Mouse (Mus musculus): Measurements from ENCODE around the gene Card11. TPM values are rescaled to one million over a fixed set of nuclear protein-coding genes. Genes with fewer than 3 reads are reported as not detected.
A peak's percentile ranks its signal among the peaks of the same experiment; 100 is the strongest.

Card11 gene
- total and polyA plus RNA-seq, 3 experiments, result not detected

DNA sequence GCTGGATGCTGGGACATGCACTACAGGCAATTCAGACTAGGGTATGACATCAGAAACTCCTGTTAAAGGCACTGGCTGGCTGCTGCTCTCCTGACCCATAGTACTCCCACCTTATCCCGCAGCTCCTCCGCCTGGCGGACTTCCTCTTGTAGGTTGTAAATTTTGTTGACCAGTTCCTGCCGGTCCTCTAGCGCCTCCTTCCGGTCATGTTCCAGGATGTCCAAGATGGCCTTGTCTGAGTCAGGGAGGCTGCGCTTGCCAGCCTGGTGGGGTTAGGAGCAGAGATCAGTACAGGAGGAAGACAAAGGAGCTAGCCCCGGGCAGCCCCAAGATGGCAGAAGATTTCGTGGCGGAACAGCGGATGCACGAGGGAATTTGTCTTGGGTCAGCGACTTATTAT lies 99.5 kb downstream of the Card11 start:
- no peaks in the 10 kb centered on the region for H3K4me1 ChIP-seq (ENCODE audit: insufficient read depth, low read depth, low read length)
- no peak for ATAC-seq (ENCODE audit: extremely low read depth, insufficient number of reproducible peaks, low FRiP score, poor library complexity, severe bottlenecking)
- no peak for DNase-seq (ENCODE audit: low spot score)
- peaks cover 64% of the 10 kb centered on the region for H3K9me3 ChIP-seq (replicated peaks)
- TF ChIP-seq TAL1 (conservative IDR thresholded peaks at IDR 0.05; ENCODE audit: low read depth, low read length) (no peak), POLR2AphosphoS5 (IDR thresholded peaks at IDR 0.05; ENCODE audit: insufficient replicate concordance, low read depth, low read length) (no peak), GATA2 (IDR thresholded peaks at IDR 0.05; ENCODE audit: borderline replicate concordance, low read depth, low read length) (no peak), GATA1 (IDR thresholded peaks at IDR 0.05; ENCODE audit: borderline replicate concordance, low read length) (no peak), CTCF (IDR thresholded peaks at IDR 0.05; ENCODE audit: low read depth, low read length) (no peak)
- H3K36me3 ChIP-seq (replicated peaks), result no peaks in the 10 kb centered on the region
- H3K4me3 ChIP-seq (ENCODE audit: low read depth, low read length), result no peak overlapping the region
- no peaks in the 10 kb centered on the region for H3K27me3 ChIP-seq (ENCODE audit: insufficient read depth, low read length)

DNA sequence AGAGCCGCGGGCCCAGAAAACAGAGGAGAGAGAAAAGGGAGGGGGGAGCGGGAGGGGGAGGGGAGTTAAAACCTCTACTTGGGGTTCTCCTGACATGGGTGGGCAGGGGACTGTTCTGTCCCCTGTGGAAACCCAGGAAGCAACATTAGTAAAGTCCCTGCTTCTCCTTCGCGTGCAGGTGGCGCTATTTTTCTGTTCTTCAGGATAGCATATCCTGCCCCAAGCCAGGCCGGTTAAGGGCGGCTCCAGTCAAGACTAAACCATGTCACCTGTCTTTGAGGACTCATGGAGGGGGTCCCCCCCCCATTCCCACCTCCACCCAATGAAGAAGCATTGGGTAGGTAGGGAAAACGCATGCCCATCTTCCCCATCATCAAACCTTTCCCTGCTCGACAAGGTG lies 109.3 kb downstream of the Card11 start:
- Histone ChIP-seq H3K27me3 (ENCODE audit: insufficient read depth, low read length) (no peaks in the 10 kb centered on the region), H3K4me3 (ENCODE audit: low read depth, low read length) (no peak overlapping the region), H3K4me1 (ENCODE audit: insufficient read depth, low read depth, low read length) (no peaks in the 10 kb centered on the region), H3K9me3 (replicated peaks) (peaks cover 76% of the 10 kb centered on the region), H3K36me3 (replicated peaks) (no peaks in the 10 kb centered on the region)
- no peak for ATAC-seq (ENCODE audit: extremely low read depth, insufficient number of reproducible peaks, low FRiP score, poor library complexity, severe bottlenecking)
- DNase-seq (ENCODE audit: low spot score), result no peak
- TF ChIP-seq GATA2 (IDR thresholded peaks at IDR 0.05; ENCODE audit: borderline replicate concordance, low read depth, low read length), result no peak
- TF ChIP-seq POLR2AphosphoS5 (IDR thresholded peaks at IDR 0.05; ENCODE audit: insufficient replicate concordance, low read depth, low read length), result no peak
- TF ChIP-seq CTCF (IDR thresholded peaks at IDR 0.05; ENCODE audit: low read depth, low read length), result no peak
- TF ChIP-seq GATA1 (IDR thresholded peaks at IDR 0.05; ENCODE audit: borderline replicate concordance, low read length), result no peak
- no peak for TF ChIP-seq TAL1 (conservative IDR thresholded peaks at IDR 0.05; ENCODE audit: low read depth, low read length)

DNA sequence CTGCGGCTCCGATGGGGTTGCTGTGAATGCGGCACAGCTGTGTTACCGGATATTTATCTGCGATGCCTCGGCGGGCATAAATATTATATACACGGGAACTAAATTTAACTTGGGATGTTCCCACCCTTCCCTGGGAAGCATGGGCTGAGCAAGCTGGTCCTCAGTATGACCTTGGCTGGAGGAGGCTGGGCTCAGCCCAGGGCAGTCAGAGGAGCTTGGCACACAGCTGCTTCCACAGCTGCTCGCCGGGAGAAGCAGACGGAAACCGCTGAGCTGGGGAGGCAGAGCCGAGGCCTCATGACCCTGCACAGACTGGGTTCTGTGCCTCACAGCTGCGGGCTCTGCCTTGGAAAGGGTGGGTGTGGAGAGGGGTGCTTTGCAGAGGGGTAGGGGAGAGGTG lies 110.3 kb downstream of the Card11 start:
- Histone ChIP-seq H3K27me3 (ENCODE audit: insufficient read depth, low read length) (no peaks in the 10 kb centered on the region), H3K4me3 (ENCODE audit: low read depth, low read length) (no peak overlapping the region; the same call in 1 of the 2 replicates), H3K36me3 (replicated peaks) (no peaks in the 10 kb centered on the region), H3K4me1 (ENCODE audit: insufficient read depth, low read depth, low read length) (no peaks in the 10 kb centered on the region), H3K9me3 (replicated peaks) (peaks cover 75% of the 10 kb centered on the region)
- ATAC-seq (ENCODE audit: extremely low read depth, insufficient number of reproducible peaks, low FRiP score, poor library complexity, severe bottlenecking) (no peak), DNase-seq (ENCODE audit: low spot score) (no peak)
- TF ChIP-seq GATA2 (IDR thresholded peaks at IDR 0.05; ENCODE audit: borderline replicate concordance, low read depth, low read length) (no peak), CTCF (IDR thresholded peaks at IDR 0.05; ENCODE audit: low read depth, low read length) (no peak), TAL1 (conservative IDR thresholded peaks at IDR 0.05; ENCODE audit: low read depth, low read length) (no peak), POLR2AphosphoS5 (IDR thresholded peaks at IDR 0.05; ENCODE audit: insufficient replicate concordance, low read depth, low read length) (no peak), GATA1 (IDR thresholded peaks at IDR 0.05; ENCODE audit: borderline replicate concordance, low read length) (no peak)

DNA sequence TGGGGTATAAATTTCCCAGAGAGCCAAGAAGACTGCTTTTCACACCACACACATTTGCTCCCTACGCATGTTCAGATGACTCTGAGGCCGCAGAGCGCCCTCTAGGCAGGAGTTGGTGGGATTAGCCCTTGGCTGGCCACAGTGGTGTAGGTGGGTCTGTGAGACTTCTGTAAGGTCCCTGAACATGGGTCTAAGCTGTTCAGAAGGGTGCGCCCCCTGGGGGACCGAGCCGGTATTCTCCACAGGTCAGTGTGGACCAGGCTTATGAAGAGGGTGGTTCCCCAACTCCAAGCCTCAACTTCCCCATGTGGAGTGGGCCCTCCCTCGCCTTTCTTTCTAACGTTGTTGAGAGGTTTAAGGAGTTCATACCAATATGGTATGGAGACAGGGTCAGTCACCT lies 110.8 kb downstream of the Card11 start:
- Histone ChIP-seq H3K4me3 (ENCODE audit: low read depth, low read length) (no peak overlapping the region), H3K27me3 (ENCODE audit: insufficient read depth, low read length) (no peaks in the 10 kb centered on the region), H3K36me3 (replicated peaks) (no peaks in the 10 kb centered on the region), H3K4me1 (ENCODE audit: insufficient read depth, low read depth, low read length) (no peaks in the 10 kb centered on the region), H3K9me3 (replicated peaks) (peaks cover 78% of the 10 kb centered on the region)
- no peak for DNase-seq (ENCODE audit: low spot score)
- TF ChIP-seq CTCF (IDR thresholded peaks at IDR 0.05; ENCODE audit: low read depth, low read length) (no peak), TAL1 (conservative IDR thresholded peaks at IDR 0.05; ENCODE audit: low read depth, low read length) (no peak), GATA1 (IDR thresholded peaks at IDR 0.05; ENCODE audit: borderline replicate concordance, low read length) (no peak), POLR2AphosphoS5 (IDR thresholded peaks at IDR 0.05; ENCODE audit: insufficient replicate concordance, low read depth, low read length) (no peak)
- ATAC-seq (ENCODE audit: extremely low read depth, insufficient number of reproducible peaks, low FRiP score, poor library complexity, severe bottlenecking), result no peak

DNA sequence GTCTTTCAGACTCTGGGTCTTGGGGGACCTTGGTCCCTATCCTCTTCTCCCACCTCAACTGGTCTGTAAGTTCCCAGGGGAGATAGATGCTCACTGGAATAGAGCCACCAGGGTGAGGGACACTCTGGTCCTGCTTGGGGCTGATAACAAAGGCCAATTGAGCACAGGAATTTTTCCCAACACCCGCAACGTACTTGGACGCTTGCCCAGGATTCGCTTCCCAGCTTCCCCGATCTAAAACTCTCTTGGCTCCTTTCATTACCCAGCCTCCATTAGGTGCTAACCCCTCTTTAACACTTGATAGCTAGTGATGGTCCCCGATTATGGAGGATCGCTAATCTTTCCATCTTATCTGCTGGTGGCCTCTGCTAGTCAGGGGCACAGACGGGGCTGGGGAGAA lies 112.5 kb downstream of the Card11 start:
- ATAC-seq (ENCODE audit: extremely low read depth, insufficient number of reproducible peaks, low FRiP score, poor library complexity, severe bottlenecking), result no peak
- H3K4me1 ChIP-seq (ENCODE audit: insufficient read depth, low read depth, low read length), result no peaks in the 10 kb centered on the region
- H3K27me3 ChIP-seq (ENCODE audit: insufficient read depth, low read length), result no peaks in the 10 kb centered on the region
- TF ChIP-seq TAL1 (conservative IDR thresholded peaks at IDR 0.05; ENCODE audit: low read depth, low read length), result no peak
- no peak for TF ChIP-seq CTCF (IDR thresholded peaks at IDR 0.05; ENCODE audit: low read depth, low read length)
- no peak for TF ChIP-seq POLR2AphosphoS5 (IDR thresholded peaks at IDR 0.05; ENCODE audit: insufficient replicate concordance, low read depth, low read length)
- no peak for TF ChIP-seq GATA1 (IDR thresholded peaks at IDR 0.05; ENCODE audit: borderline replicate concordance, low read length)
- no peak for TF ChIP-seq GATA2 (IDR thresholded peaks at IDR 0.05; ENCODE audit: borderline replicate concordance, low read depth, low read length)
- peaks cover 82% of the 10 kb centered on the region for H3K9me3 ChIP-seq (replicated peaks)
- H3K4me3 ChIP-seq (ENCODE audit: low read depth, low read length), result no peak overlapping the region
- no peak for DNase-seq (ENCODE audit: low spot score)
- H3K36me3 ChIP-seq (replicated peaks), result no peaks in the 10 kb centered on the region

DNA sequence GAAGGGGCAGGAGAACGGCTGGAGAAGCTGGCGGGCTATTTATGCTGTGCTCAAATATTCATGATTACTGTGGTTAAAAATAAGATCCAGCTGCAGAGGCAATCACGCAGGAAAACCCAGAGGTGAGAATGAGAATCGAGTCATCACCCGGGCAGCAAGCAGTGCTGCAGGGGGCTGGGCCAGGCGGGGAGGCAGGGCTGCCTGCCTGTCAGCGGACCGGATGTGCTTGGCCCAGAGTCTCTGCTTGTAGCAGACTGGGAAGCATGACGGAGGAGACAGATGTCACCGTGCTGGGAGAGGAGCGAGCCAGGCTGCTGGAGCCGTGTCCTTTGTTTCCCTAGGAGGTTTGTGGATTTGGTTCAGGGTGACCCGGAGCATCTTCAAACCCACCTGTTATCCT lies 115.4 kb downstream of the Card11 start:
- peak overlapping the region; percentile 32; the same call in 1 of the 2 replicates for H3K4me3 ChIP-seq (ENCODE audit: low read depth, low read length)
- no peak for ATAC-seq (ENCODE audit: extremely low read depth, insufficient number of reproducible peaks, low FRiP score, poor library complexity, severe bottlenecking)
- no peaks in the 10 kb centered on the region for H3K36me3 ChIP-seq (replicated peaks)
- DNase-seq (ENCODE audit: low spot score), result no peak
- H3K4me1 ChIP-seq (ENCODE audit: insufficient read depth, low read depth, low read length), result no peaks in the 10 kb centered on the region
- no peaks in the 10 kb centered on the region for H3K27me3 ChIP-seq (ENCODE audit: insufficient read depth, low read length)
- no peak for TF ChIP-seq CTCF (IDR thresholded peaks at IDR 0.05; ENCODE audit: low read depth, low read length)
- TF ChIP-seq POLR2AphosphoS5 (IDR thresholded peaks at IDR 0.05; ENCODE audit: insufficient replicate concordance, low read depth, low read length), result no peak
- no peak for TF ChIP-seq GATA2 (IDR thresholded peaks at IDR 0.05; ENCODE audit: borderline replicate concordance, low read depth, low read length)
- TF ChIP-seq GATA1 (IDR thresholded peaks at IDR 0.05; ENCODE audit: borderline replicate concordance, low read length), result no peak
- TF ChIP-seq TAL1 (conservative IDR thresholded peaks at IDR 0.05; ENCODE audit: low read depth, low read length), result no peak
- peaks cover 84% of the 10 kb centered on the region for H3K9me3 ChIP-seq (replicated peaks)

All from G1E (cell line).